Mouse (Mus musculus): ENCODE measurements around the gene Shcbp1l.

DNA sequence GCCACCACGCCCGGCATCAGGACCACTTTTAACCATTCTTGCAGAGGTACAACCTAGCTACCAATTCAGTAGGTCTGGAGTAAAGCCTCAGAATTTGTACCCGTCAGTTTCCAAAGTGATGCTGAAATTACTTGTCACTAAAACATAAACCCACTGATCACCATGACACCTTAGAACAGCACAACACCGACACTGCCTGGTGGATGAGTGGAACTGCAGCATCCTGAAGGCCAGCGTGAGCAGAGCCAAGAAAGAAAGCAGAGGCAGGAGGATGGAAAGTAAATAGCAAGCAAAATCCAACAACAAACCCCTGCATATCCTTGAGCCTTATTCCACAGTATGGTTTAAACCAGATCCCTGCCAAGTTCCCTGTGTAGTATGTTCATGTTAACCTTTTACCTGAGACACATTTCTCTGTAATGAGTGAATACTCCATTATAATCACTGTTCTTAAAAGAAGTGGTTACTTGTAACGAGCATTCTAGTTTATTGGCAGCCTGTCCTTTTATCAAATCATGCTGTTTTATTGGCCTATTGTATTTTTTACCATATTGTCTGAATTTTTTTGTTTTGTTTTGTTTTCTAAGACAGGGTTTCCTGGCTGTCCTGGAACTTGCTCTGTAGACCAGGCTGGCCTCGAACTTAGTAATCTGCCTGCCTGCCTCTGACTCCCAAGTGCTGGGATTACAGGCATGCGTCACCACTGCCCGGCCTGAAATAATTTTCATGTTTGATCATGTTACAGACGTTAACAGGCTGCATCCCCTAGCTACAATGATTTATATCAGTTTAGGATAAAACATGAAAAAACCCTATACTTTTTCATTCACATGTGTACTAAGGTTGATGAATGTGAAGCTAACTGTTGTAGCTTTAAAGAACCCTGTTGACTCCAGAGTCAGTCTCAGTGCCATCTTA, 26.5 kb downstream of the Shcbp1l start:
- TF ChIP-seq CEBPB (IDR thresholded peaks at IDR 0.05; ENCODE audit: insufficient read depth, poor library complexity, severe bottlenecking) (no peak), MYOG (IDR thresholded peaks at IDR 0.05; ENCODE audit: control insufficient read depth in 1 of 3, insufficient read depth in 1 of 3, insufficient read length in 2 of 3, low read depth in 2 of 3) (no peak), TCF12 (IDR thresholded peaks at IDR 0.05; ENCODE audit: insufficient read depth, poor library complexity, severe bottlenecking) (no peak), POLR2A (IDR thresholded peaks at IDR 0.05; ENCODE audit: insufficient read length, low read depth) (no peak), USF1 (IDR thresholded peaks at IDR 0.05; ENCODE audit: low read depth) (no peak), REST (IDR thresholded peaks at IDR 0.05; ENCODE audit: insufficient read depth, insufficient read length) (no peak), MAX (IDR thresholded peaks at IDR 0.05; ENCODE audit: low read depth) (no peak), TCF3 (IDR thresholded peaks at IDR 0.05; ENCODE audit: insufficient read length, low read depth) (no peak), POLR2AphosphoS2 (IDR thresholded peaks at IDR 0.05; ENCODE audit: insufficient read length, low read depth) (peak; percentile 41), MYOD1 (IDR thresholded peaks at IDR 0.05; ENCODE audit: control insufficient read depth in 1 of 3, insufficient read length in 2 of 3, low read depth in 2 of 3) (no peak)
